Mouse (Mus musculus) kidney, postnatal 25 days (tissue): ENCODE data around the gene Uckl1.
A peak's percentile ranks its signal among the peaks of the same experiment; 100 is the strongest.

Experiments used
- DNase-seq, 2 experiments: peaks; one replicate each; pipeline ENCODE4 v3.0.0; 2021; ENCODE audit warnings: mixed read lengths in 2 of 2

The Uckl1 gene

GRCm38 (mm10) chr2:181589011-181589731, 4.5 kb upstream of the Uckl1 start:
- peak in 1 of 2 experiments; percentile 34 for DNase-seq

- DNase-seq, result peak in 1 of 2 experiments; percentile 36
Measured at GRCm38 (mm10) chr2:181588229-181588780, 3.6 kb upstream of the Uckl1 start.

- DNase-seq, result peak in 1 of 2 experiments; percentile 46
Measured at GRCm38 (mm10) chr2:181587796-181588195, 3.1 kb upstream of the Uckl1 start.

GRCm38 (mm10) chr2:181586124-181586523, 1.4 kb upstream of the Uckl1 start:
- peak; percentile 0 to 19 for DNase-seq

- no peak for DNase-seq
Measured at GRCm38 (mm10) chr2:181585506-181585905, 814 bp upstream of the Uckl1 start.

GRCm38 (mm10) chr2:181583460-181584257, 1.0 kb downstream of the Uckl1 start:
- peak in 1 of 2 experiments; percentile 19 for DNase-seq

- peak; percentile 3 to 34 for DNase-seq
Measured at GRCm38 (mm10) chr2:181582939-181583338, 1.8 kb downstream of the Uckl1 start.

GRCm38 (mm10) chr2:181582358-181582757, 2.3 kb downstream of the Uckl1 start:
- DNase-seq, result peak; percentile 1 to 30

- DNase-seq, result peak; percentile 90 to 94
Measured at GRCm38 (mm10) chr2:181581402-181582120, 3.1 kb downstream of the Uckl1 start.

GRCm38 (mm10) chr2:181581016-181581401, 3.7 kb downstream of the Uckl1 start:
- peak; percentile 80 to 91 for DNase-seq

- peak; percentile 0 to 23 for DNase-seq
Measured at GRCm38 (mm10) chr2:181580131-181580772, 4.4 kb downstream of the Uckl1 start.

GRCm38 (mm10) chr2:181579681-181580080, 5.0 kb downstream of the Uckl1 start:
- DNase-seq, result peak in 1 of 2 experiments; percentile 15

GRCm38 (mm10) chr2:181578790-181579618, 5.7 kb downstream of the Uckl1 start:
- DNase-seq, result peak in 1 of 2 experiments; percentile 43

- DNase-seq, result peak in 1 of 2 experiments; percentile 15
Measured at GRCm38 (mm10) chr2:181577981-181578581, 6.6 kb downstream of the Uckl1 start.

GRCm38 (mm10) chr2:181577126-181577525, 7.6 kb downstream of the Uckl1 start:
- peak in 1 of 2 experiments; percentile 10 for DNase-seq

GRCm38 (mm10) chr2:181576613-181577012, 8.1 kb downstream of the Uckl1 start:
- no peak for DNase-seq

- DNase-seq, result peak in 1 of 2 experiments; percentile 29
Measured at GRCm38 (mm10) chr2:181574921-181575545, 9.7 kb downstream of the Uckl1 start.

GRCm38 (mm10) chr2:181573961-181574360, 10.7 kb downstream of the Uckl1 start:
- peak in 1 of 2 experiments; percentile 12 for DNase-seq

- DNase-seq, result peak in 1 of 2 experiments; percentile 31
Measured at GRCm38 (mm10) chr2:181572921-181573920, 11.5 kb downstream of the Uckl1 start.
